Mouse (Mus musculus): ENCODE measurements around the gene Srsf11. TPM values are rescaled to one million over a fixed set of nuclear protein-coding genes. Genes with fewer than 3 reads are reported as not detected.
A peak's percentile ranks its signal among the peaks of the same experiment; 100 is the strongest.

The Srsf11 gene
- polyA plus RNA-seq, 1 experiment from 2014 or later: 309 TPM

DNA sequence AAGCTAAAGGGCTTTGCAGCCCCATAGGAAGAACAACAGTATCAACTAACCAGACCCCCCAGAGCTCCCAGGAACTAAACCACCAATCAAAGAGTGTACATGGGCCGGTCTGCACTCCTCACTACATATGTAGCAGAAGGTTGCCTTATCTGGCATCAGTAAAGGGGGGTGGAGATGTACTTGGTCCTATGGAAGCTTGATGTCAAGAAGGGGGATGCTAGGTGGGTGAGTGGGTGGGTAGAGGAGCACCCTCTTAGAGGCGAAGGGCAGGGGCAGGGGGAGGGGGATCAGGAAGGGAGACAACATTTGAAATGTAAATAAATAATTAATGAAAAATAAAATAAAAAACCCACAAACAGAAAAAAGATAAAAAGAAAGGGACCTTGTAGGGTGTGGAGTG lies 28.8 kb upstream of the Srsf11 start:
- 86% methylated on average over 2 of the region's 2 CpGs for WGBS
- no peak for TF ChIP-seq CTCF (IDR thresholded peaks at IDR 0.05; ENCODE audit: low read depth)
- ATAC-seq (ENCODE audit: insufficient read depth): no peak
- Histone ChIP-seq H3K36me3 (ENCODE audit: insufficient read depth) (peaks cover 19% of the 10 kb centered on the region), H3K9me3 (ENCODE audit: low read depth, low read length) (no peaks in the 10 kb centered on the region), H3K4me2 (no peak overlapping the region), H3K27ac (ENCODE audit: low read depth) (no peak overlapping the region), H3K4me3 (ENCODE audit: low read depth, low read length) (no peak overlapping the region), H3K4me1 (ENCODE audit: insufficient read depth) (no peaks in the 10 kb centered on the region), H3K27me3 (ENCODE audit: insufficient read depth, low read length) (no peaks in the 10 kb centered on the region), H3K9ac (no peak overlapping the region)
- DNase-seq: no peak

DNA sequence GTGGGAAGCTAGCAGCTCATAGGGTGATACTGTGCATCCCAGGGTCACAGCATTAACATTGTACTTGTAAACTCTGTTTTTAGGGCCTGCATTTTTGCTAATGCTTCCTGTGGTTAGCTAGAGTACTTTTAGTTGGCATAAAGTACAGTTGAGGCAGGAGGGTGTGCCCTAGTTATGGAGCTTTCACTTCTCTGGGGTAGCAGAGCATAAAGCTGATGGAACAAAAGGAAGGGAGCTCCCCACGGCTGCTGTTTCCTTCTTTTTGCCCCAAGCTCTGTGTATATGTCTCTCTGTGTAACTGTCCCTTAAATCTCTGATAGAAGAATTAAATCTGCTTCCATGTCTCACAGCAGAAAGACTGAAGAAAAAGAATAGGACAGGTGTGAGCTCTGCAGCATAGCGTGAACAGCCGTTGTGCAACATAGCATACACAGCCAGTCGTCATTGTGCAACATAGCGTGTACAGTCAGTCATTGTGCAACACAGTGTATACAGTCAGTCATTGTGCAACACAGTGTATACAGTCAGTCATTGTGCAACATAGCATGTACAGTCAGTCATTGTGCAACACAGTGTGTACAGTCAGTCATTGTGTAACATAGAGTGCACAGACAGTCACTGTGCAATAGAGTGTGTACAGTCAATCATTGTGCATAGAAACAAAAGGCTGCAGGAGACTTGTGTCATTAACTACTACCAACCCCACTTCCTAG lies 25.5 kb upstream of the Srsf11 start:
- Histone ChIP-seq H3K9ac (no peak overlapping the region), H3K27me3 (ENCODE audit: insufficient read depth, low read length) (no peaks in the 10 kb centered on the region), H3K4me2 (no peak overlapping the region), H3K27ac (ENCODE audit: low read depth) (no peak overlapping the region), H3K4me1 (ENCODE audit: insufficient read depth) (no peaks in the 10 kb centered on the region), H3K4me3 (ENCODE audit: low read depth, low read length) (no peak overlapping the region), H3K9me3 (ENCODE audit: low read depth, low read length) (no peaks in the 10 kb centered on the region), H3K36me3 (ENCODE audit: insufficient read depth) (peaks cover 36% of the 10 kb centered on the region)
- 89% methylated on average over 5 of the region's 5 CpGs for WGBS
- no peak for TF ChIP-seq CTCF (IDR thresholded peaks at IDR 0.05; ENCODE audit: low read depth)
- ATAC-seq (ENCODE audit: insufficient read depth) (no peak), DNase-seq (no peak)

DNA sequence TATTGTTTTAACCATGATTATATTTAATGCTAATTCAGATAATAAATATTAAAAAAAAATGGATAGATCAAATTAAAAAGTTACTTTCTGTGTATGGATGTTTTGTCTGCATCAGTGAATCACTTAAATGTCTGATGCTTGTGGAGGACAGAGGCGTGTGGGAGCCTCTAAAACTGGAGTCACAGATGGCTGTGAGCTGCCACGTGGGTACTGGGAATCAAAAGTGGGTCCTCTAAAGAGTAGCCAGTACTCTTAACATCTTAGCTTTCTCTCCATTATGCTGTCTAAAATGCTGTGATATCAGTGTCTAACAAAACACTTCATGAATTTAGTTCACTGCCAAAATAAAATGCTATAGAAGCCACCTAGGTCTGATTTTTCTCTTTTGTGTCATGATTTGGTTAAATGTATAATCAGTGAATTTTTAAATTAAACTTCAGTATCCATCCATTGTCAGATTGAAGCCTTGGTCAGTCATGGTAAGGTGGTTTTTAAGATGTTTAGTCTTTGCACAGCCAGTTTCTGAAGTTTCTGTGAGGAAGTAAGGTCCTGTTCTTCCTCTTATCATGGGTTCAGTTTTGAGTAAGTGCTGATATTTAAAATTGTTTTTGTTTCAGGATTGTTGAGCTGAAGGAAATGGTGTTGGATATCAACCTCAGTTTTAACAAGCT lies 24.3 kb upstream of the Srsf11 start:
- no peak overlapping the region for H3K27ac ChIP-seq (ENCODE audit: low read depth)
- H3K4me1 ChIP-seq (ENCODE audit: insufficient read depth): no peaks in the 10 kb centered on the region
- H3K9me3 ChIP-seq (ENCODE audit: low read depth, low read length): no peaks in the 10 kb centered on the region
- H3K4me3 ChIP-seq (ENCODE audit: low read depth, low read length): no peak overlapping the region
- ATAC-seq (ENCODE audit: insufficient read depth): no peak
- H3K9ac ChIP-seq: no peak overlapping the region
- H3K27me3 ChIP-seq (ENCODE audit: insufficient read depth, low read length): no peaks in the 10 kb centered on the region
- DNase-seq: no peak
- H3K4me2 ChIP-seq: no peak overlapping the region
- peaks cover 45% of the 10 kb centered on the region for H3K36me3 ChIP-seq (ENCODE audit: insufficient read depth)
- no peak for TF ChIP-seq CTCF (IDR thresholded peaks at IDR 0.05; ENCODE audit: low read depth)
- WGBS: 79% methylated on average over 2 of the region's 2 CpGs

DNA sequence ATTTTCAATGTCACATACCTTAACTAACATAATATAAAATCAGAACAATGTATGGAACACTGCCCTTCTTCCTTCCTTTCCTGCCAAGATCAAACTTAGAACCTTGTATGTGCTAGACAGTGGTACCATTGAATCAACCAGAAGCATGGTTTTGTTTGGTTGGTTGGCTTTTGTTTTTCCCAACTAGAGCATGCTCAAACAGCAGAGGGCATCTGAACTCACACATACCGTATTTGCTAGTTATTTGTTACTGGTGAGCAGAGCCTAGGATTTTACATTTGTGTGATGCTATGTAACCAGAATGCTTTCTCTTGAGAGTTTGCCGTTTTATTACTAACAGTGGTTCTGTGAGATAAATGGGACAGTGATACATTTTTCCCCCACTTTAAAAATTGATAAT lies 13.1 kb upstream of the Srsf11 start:
- 78% methylated on average over 2 of the region's 2 CpGs for WGBS
- Histone ChIP-seq H3K4me1 (ENCODE audit: insufficient read depth) (no peaks in the 10 kb centered on the region), H3K36me3 (ENCODE audit: insufficient read depth) (peaks cover 33% of the 10 kb centered on the region), H3K27me3 (ENCODE audit: insufficient read depth, low read length) (no peaks in the 10 kb centered on the region), H3K9ac (no peak overlapping the region), H3K4me3 (ENCODE audit: low read depth, low read length) (no peak overlapping the region), H3K9me3 (ENCODE audit: low read depth, low read length) (no peaks in the 10 kb centered on the region), H3K27ac (ENCODE audit: low read depth) (no peak overlapping the region), H3K4me2 (no peak overlapping the region)
- no peak for ATAC-seq (ENCODE audit: insufficient read depth)
- no peak for TF ChIP-seq CTCF (IDR thresholded peaks at IDR 0.05; ENCODE audit: low read depth)
- no peak for DNase-seq

DNA sequence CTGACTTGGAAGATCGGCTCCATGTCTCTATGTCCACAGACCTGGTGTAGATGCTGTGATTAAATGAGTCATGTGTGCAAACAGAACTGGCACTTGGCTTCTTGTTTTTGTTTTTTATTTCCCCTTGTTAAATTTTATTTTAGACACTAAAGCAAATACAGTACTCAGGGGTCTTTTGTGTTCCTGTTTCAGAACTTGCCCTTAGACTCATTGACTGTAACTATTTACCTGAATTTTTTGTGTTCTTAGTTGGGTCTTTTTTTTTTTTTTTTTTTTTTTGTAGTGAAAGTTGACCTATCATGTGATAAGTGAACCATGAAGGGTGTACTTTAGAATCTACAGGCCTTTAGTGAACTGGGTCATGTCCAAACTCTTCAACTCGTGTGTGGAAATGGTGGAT lies 4.3 kb upstream of the Srsf11 start:
- Histone ChIP-seq H3K9me3 (ENCODE audit: low read depth, low read length) (no peaks in the 10 kb centered on the region), H3K27me3 (ENCODE audit: insufficient read depth, low read length) (no peaks in the 10 kb centered on the region), H3K4me1 (ENCODE audit: insufficient read depth) (0 out of 2 replicates have a peak, but pooled peaks cover 5% of the 10 kb centered on the region), H3K27ac (ENCODE audit: low read depth) (no peak overlapping the region), H3K36me3 (ENCODE audit: insufficient read depth) (no peaks in the 10 kb centered on the region), H3K9ac (no peak overlapping the region), H3K4me2 (no peak overlapping the region), H3K4me3 (ENCODE audit: low read depth, low read length) (no peak overlapping the region)
- DNase-seq: no peak
- 76% methylated on average over 2 of the region's 2 CpGs for WGBS
- TF ChIP-seq CTCF (IDR thresholded peaks at IDR 0.05; ENCODE audit: low read depth): no peak
- ATAC-seq (ENCODE audit: insufficient read depth): no peak

DNA sequence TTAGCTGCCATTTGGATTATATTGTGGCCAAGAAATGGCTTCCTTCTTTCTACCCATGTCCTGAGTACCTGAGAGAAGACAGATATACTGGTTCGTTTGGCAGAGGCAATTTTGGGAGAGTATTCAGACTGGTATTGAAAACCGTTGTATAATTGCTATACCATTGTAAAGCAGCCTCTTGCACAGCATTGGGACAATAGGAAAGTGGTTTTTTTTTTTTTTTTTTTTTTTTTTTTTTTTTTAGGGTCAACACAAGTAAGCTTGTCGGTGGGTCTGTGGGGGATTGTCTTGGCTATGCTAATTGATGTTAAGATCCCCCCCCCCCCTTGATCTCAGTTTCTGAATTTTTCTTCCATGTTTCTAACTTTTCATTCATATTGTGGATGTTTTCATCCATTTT lies 1.7 kb upstream of the Srsf11 start:
- H3K9me3 ChIP-seq (ENCODE audit: low read depth, low read length): no peaks in the 10 kb centered on the region
- no peak overlapping the region for H3K4me3 ChIP-seq (ENCODE audit: low read depth, low read length)
- 0 out of 2 replicates have a peak, but pooled peaks cover 5% of the 10 kb centered on the region for H3K4me1 ChIP-seq (ENCODE audit: insufficient read depth)
- no peaks in the 10 kb centered on the region for H3K27me3 ChIP-seq (ENCODE audit: insufficient read depth, low read length)
- peaks cover 5% of the 10 kb centered on the region; the same call in 1 of the 2 replicates for H3K36me3 ChIP-seq (ENCODE audit: insufficient read depth)
- DNase-seq (no peak), ATAC-seq (ENCODE audit: insufficient read depth) (no peak)
- H3K27ac ChIP-seq (ENCODE audit: low read depth): no peak overlapping the region
- no peak overlapping the region for H3K9ac ChIP-seq
- no peak overlapping the region for H3K4me2 ChIP-seq
- WGBS: 82% methylated on average over 3 of the region's 3 CpGs
- TF ChIP-seq CTCF (IDR thresholded peaks at IDR 0.05; ENCODE audit: low read depth): no peak

DNA sequence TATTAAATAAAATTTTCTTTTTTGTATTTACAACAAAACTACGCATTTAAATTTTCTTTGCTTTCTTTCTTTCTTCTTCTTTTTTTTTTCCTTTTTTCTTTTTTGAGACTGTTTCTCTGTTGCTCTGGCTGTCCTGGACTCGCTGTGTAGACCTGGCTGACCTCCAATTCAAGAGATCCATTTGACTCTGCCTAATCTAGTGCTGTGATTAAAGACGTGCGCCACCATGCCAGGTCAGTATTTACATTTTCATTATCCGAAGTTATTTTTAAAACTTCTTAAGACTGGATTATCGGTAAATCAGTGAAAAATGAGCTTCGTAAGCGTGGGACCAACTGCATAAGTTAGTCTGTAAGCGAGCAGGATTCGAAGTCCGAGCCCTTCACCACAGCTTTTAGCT lies 573 bp downstream of the Srsf11 start:
- peaks cover 8% of the 10 kb centered on the region; the same call in 1 of the 2 replicates for H3K4me1 ChIP-seq (ENCODE audit: insufficient read depth)
- peak overlapping the region; percentile 86 for H3K4me2 ChIP-seq
- no peak for ATAC-seq (ENCODE audit: insufficient read depth)
- peak overlapping the region; percentile 93 for H3K27ac ChIP-seq (ENCODE audit: low read depth)
- no peaks in the 10 kb centered on the region for H3K9me3 ChIP-seq (ENCODE audit: low read depth, low read length)
- no peak for TF ChIP-seq CTCF (IDR thresholded peaks at IDR 0.05; ENCODE audit: low read depth)
- H3K36me3 ChIP-seq (ENCODE audit: insufficient read depth): peaks cover 5% of the 10 kb centered on the region; the same call in 1 of the 2 replicates
- H3K4me3 ChIP-seq (ENCODE audit: low read depth, low read length): peak overlapping the region; percentile 85
- peak; percentile 55 for DNase-seq
- under 1% methylated on average over 11 of the region's 11 CpGs for WGBS
- H3K27me3 ChIP-seq (ENCODE audit: insufficient read depth, low read length): no peaks in the 10 kb centered on the region
- H3K9ac ChIP-seq: peak overlapping the region; percentile 95

Measured in lung, embryonic 14.5 days (tissue).